Mouse (Mus musculus) cerebellum, postnatal 10 days (tissue): ENCODE results near the gene N4bp2l1.
A peak's percentile ranks its signal among the peaks of the same experiment; 100 is the strongest.
"Not testable (repeated sequence)": the region's sequence is repeated elsewhere in the genome, so short reads cannot be mapped to it uniquely, and the experiment has no call there.

Source experiments
- DNase-seq, 2 experiments: peaks; one replicate each; pipeline ENCODE4 v3.0.0; 2021; ENCODE audit warnings: mixed read lengths in 2 of 2

N4bp2l1 gene

DNA sequence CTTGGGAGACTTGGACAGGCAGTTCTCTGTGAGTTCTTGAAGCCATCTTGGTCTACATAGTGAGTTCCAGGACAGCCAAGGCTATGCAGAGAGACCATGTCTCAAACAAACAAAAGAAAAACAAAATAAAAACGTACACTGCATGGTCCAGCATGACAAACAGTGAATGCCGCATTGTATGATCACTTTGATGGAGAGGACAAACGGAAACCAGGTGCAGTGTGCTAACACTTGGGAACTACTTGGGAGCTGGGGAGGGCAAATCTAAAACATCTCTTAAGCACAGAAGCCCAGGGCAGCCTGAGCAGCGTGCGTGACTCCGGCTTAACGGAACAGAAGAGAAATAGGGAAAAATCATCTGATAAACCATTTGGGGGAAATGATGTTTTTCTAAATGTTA is at the start of gene N4bp2l1:
N4bp2l1 (minus strand) TSS at position 101 of the 400 bp plus-strand sequence.
- no peak for DNase-seq

DNA sequence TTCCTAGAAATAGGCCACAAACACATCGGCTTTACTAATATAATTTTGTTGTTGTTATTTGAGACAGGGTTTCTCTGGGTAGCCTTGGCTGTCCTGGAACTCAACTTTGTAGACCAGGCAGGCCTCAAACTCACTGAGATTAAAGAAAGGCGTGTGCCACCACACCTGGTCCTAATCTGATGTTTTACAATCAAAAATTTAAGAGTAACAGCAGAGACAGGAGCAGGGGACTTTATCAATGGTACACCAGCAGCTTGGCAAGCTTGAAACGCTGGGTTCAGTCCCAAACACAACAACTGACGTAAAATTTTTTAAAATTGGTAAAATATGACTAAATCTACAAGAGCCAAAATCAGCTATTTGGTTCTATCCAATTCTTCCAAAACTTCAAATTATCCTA is 47.9 kb upstream of the N4bp2l1 start:
- no peak for DNase-seq

DNA sequence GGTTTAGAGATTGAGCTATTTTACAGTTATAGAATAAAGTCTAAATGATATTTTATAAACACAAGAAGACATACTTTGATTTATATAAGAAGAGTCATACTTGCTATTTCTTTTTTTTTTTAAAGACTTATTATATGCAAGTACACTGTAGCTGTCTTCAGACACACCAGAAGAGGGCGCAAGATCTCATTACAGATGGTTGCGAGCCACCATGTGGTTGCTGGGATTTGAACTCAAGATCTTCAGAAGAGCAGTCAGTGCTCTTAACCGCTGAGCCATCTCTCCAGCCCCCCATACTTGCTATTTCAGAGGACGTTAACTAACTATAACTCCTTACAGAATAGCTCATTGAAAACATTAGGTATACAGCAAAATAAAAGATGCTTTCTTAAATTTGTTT is 46.4 kb upstream of the N4bp2l1 start:
- not testable (repeated sequence) for DNase-seq

DNA sequence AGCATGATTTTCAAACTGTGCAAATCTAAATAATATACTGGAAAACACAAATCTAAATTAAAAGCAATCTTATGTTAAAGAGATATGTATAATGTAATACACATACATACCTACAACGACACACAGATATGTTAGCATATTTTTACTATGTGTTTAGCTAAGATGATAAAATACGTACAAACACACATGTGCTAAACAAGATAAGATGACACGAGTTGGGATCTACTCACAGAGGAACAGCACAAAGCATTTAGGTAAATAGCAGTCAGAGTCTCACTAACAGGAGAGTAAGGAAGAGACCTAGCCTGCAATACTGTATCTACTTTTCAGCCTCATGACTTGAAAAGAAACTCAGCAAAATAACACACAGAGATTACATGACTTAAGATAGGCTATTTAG is 44.5 kb upstream of the N4bp2l1 start:
- no peak for DNase-seq

DNA sequence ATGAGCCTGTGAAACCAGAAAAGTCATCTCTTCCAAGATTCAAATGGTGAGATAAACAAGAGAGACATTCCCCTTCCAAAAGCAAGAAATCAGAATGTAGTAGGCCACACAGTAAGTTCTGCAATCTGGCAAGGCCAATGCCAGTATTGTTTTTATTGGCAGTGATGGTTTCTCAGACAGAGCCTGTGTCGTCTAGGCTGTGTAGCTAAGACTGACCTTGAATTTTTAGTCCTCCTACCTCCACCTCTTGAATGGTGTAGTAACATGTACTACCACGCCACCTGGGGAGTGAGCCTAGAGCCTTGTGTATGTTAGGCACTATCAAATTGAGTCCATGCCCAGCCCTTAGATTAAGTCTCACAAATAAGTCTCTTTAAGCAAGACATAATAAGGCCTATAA is 32.7 kb upstream of the N4bp2l1 start:
- DNase-seq: no peak

DNA sequence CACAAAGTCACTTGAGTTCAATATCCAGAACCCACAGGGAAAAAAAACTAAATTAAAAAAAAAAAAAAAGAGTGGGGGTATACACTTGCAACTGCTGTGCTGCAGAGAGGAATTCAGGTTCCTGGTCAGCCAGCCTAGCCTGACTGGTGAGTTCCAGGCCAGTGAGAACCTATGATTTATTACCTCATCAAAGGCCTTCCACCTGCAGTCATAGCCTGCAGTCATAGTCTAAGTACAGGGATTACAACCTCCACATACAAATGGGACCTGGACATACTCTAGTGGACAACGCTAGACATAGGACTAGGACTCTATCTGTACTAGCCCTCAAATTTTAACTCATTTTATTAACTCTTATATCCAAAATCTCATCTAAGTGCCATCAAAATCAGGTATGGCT is 32.3 kb upstream of the N4bp2l1 start:
- no peak for DNase-seq

DNA sequence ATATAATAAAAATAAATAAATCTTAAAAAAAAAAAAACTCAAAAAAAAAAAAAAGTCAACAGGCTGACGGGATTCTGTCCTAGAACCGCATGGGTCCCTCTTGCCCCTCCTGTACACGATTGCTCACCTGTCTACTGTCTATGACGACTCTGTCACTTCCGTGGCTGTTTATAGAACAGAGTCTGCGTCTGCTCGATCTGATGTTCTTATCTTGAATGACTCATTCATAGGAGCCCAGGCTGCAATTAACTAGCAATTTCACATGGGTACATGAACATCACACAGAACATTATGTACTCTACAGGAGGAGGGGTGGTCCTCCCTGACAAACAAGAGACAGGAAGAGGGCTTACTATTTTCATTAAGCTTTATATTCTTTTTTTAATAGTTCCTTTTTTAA is 28.5 kb upstream of the N4bp2l1 start:
- DNase-seq: no peak

DNA sequence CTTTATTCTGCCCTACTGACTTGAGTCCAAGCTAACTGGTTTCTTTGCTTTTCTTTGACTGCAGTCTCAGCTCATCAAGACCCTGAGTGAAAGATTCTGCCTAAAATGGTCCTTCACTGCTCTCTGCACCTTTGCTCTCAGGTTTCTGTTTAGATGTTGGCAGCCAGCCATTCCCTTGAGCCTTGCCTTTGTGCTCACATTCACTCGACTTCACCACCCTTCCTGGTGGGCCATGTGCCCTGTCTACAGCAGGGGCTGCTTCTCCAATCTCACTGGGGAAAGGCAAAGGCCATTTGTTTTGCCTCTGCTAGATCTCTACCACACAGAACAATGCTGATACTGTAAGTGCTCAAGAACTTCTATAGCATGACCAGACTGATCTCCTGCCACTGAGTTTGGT is 25.8 kb upstream of the N4bp2l1 start:
- peak in 1 of 2 experiments; percentile 17 for DNase-seq

DNA sequence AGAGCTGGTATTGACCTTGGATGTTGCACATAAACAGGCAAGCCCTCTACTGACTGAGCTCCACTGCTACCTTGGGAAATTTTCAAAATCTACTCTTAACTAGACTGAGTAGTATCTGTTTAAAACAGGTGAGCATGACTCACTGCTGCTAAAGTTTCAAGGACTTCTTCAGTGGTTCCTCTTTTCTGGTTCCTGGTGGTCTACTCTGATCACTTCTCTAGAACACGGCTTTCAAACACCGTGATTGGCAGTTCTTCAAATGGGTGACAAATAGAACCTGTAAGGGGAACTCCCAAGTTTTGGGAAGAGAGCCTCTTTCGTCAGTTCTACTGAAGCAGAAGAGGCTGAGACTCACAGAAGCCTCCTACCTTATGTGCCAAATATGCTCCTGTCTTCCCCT is 24.6 kb upstream of the N4bp2l1 start:
- no peak for DNase-seq

DNA sequence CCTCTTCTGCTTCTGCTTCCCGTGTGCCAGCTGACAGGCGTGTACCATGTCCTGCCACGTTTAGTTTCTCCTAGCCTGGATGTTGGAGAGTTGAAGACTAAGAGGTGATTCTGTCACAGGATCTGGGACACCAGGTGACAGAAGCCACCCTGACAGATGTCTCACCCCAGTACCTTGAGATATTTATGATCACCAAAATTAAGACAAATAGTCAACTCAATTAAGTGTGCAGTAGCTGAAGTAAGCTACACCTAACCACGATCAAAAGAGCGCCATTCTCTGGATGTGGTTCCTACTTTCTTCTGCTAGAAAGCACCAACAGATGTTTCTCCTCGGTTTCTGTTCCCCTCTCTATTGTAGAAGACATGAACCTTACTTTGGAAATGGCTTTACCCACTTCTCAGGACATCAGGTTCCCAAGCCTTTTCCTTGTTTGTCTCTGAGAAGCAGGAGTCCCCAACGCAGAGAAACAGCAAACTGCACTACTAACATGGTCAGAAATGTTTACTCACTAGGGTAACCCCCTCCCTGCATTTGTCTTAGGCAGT is 23.7 kb upstream of the N4bp2l1 start:
- DNase-seq: no peak

DNA sequence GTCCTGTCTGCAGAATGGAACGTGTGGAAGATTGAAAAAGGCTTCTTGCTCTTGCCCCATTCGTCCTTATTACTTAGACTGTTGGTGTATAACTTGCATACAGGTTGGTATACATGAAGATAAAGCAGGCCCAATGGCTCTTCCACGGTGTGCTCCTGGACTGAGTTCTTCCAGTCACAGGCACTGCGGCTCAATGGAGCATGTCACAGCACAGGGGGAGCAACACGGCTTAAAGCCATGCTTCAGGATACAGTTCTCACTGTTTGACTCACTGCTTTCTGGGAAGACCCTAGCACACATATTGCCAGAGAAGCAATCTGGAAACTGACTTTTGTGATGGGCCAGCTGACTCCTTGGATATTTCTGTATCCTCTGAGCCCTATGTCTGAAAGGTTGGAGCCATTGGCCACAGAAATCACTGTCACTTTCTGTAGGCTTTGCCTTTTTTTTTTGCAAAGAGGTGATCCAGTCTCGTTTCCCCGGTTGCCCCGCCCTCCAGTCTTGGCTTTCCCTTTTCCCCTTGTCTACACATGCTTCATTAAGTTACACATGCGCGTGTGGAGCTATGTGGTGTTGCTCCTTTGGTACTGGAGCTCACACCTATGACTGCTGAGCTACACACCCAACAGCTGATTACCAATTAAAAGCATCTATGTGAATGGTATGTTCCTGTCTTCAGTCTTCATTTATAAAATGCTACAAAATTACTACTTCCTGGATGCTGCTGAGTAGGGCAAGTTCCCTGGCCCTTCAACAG is 21.8 kb upstream of the N4bp2l1 start:
- no peak for DNase-seq

DNA sequence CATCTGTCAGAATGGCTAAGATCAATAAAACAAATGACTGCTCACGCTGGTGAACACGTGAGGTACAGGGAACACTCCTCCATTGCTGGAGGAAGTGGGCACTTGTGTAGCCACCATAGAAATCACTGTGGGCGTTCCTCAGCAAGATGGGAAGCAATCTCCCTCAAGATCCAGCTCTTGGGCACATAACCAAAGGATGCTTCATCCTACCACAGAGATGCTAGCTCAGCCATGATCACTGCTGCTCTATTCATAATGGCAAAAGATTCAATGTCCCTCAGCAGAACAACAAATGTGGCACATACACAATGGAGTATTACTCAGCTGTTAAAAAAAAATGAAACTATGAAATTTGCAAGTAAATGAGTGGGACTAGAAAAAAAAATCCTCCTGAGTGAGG is 19.7 kb upstream of the N4bp2l1 start:
- no peak for DNase-seq

DNA sequence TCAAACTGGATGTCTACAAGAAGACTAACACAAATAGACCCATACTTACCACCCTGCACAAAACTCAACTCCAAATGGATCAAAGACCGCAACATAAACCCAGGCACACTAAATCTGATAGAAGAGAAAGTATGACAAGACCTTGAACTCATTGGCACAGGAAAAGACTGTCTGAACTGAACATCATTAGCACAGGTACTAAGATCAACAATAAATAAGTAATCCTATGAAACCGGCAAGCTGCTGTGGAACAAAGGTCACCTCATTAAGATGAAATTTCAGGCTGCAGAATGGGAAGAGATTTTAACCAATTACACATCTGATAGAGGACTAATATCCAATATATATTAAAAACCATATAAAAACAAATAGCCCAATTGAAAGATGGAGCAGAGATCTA is 19.2 kb upstream of the N4bp2l1 start:
- no peak for DNase-seq

DNA sequence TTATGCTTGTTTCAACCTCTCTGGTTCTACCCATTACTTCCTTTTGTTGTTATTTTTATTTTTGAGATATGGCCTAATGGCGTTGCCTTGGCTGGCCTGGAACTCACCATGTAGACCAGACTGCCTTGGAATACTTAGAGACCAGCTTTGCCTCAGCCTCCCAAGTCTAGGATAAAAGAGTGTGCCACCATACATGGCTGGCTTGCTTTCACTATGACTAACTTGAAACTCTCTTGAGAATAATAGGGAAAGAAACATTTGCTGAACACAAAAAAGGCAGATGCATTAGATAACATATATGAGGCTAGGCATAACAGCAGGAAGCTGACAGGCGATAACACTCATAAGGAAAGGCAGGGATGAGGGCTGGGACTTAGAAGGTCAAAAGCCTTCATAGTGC is 17.1 kb upstream of the N4bp2l1 start:
- DNase-seq: no peak

DNA sequence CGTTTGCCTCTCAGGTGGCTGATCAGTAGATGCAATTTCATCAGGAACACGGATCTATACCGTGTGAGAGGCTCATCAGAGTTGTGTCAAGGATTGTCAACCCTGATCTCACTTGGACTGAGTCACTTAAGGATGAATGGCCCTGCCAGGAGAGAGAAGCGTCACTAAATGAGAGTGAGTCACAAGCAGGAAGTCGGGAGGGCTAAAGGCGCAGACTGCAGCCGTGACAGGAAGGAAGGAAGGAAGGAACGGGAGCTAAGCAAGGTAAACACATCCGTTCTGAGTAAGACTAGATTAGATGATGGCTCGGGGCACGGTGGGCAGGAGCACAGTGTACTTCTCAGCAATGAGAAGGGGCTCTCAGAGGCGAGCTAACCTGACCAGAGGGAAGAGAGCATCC is 14.7 kb upstream of the N4bp2l1 start:
- DNase-seq: no peak

DNA sequence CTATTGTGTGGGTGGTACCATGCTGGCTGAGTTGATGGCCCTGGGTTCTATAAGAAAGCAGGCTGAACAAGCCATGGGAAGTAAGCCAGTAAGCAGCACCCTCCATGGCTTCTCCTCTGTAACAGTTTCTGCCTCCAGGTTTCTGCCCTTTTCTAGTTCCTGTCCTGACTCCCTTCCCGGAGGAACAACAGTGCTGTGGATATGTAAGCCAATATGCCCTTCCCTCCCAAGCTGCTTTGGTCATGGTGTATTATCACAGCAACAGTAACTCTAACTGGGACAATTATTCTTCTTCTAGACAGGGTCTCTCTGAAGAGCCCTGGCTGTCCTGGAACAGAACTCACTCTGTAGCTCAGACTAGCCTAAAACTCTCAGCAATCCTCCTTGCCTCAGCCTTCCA is 14.1 kb upstream of the N4bp2l1 start:
- no peak for DNase-seq

DNA sequence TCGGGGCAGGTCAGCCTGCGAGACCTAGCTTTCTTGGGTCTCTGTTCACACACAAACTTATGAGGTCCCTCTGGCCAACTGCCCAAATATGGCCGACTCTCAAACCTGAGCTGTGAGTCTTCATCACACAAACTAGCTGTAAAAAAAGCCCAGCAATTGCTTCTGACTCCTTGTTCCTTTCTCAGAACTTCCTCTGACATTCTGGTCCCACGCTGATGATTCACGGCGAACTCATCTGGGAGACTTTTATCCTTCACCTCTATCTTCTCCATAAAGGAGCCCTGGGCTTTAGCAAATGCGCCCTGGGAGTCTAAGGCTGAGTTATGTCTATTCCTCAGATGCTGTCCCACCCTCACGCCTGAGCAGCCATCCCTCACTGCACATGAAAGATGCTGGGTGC is 10.6 kb upstream of the N4bp2l1 start:
- DNase-seq: no peak

DNA sequence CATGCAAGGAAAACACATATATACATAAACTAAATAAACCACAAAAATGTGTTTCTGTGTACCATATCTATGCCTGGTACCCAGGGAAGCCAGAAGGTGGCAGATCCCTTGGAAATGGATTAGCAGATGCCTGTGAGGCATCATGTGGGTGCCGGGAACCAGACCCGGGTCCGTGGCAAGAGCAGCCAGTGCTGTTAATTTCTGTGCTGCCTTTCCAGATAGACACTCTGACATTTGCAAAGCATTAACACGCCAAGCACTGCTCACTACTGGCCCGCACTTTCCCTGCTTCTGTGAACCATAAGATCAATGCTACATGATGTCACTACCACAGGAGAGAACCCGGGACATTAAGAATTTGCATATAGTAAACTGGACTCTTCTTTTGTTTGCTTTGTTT is 9.1 kb upstream of the N4bp2l1 start:
- no peak for DNase-seq

DNA sequence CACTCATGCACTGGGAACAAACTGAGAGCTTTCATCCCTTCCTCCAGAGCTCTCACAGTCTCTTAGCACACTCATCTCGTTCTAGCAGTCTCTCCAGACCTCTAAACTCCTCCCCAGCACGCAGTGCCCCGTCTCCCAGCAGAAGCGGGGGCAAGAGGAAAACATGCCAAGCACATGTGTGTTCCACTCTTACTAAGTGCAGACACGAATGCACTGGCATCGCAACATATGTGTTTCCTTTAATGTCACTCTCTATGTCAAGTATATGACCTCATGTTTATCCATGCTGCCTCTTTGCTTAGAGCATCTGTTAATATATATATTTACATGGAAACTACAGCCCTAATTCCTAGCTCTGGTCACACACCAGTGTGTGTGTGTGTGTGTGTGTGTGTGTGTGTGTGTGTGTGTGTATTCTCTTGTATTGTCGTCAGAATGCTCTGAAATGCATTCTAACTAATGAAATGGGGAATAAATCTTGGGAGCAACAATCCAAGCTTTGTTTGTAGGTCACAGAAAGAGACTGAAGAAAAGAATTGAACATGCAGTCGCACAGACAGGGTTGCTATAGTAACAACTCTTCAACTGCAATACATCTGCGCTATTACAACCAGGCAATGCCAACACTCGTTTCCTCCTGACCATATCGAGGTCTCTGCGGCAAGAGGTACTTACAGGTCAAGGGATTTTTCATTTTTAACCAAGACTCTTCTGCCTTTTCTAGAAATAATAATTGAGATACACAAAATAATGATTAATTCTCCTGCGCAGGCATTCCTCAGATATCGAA is 4.6 kb upstream of the N4bp2l1 start:
- DNase-seq: no peak

DNA sequence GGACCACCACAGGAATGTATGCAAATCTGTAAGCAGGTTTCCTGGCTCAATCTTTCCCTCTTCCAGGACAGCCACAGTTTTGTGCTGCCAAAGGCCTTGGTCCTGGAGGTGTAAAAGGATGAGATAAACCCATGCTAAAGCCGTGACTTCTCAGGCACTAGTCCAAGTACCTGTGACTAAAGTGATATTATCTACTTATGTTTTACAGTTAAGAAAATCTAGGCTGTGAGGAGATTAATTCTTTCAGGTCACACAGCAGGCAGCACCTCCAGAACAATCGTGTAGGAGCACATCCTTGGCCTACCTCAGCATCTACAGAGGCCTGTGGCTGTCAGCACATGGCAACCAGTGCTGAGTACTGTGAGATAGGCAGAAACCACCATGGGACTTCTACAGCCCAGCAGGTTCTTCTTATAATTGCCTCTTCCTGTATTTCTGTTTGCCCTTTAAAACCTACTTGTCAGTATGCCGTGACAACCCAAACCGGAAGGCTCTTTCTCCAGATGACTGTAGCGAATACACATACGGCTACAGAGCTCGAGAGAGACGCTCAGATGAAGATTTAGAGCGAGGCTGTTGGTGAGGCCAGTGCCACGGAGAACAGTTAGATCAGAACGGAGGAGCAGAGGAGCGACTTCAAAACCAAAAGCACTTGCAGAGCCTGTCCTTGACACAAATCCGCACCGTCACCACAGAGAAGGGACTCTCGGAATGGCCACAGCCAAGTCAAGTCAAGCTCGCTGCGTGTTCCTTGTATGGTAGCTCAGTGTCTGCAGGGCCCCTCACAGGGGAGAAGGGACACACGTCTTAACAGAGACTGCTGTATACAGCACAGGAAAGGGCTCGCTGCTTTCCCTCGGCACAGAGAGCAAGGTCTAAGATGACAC is 3.8 kb upstream of the N4bp2l1 start:
- no peak for DNase-seq

DNA sequence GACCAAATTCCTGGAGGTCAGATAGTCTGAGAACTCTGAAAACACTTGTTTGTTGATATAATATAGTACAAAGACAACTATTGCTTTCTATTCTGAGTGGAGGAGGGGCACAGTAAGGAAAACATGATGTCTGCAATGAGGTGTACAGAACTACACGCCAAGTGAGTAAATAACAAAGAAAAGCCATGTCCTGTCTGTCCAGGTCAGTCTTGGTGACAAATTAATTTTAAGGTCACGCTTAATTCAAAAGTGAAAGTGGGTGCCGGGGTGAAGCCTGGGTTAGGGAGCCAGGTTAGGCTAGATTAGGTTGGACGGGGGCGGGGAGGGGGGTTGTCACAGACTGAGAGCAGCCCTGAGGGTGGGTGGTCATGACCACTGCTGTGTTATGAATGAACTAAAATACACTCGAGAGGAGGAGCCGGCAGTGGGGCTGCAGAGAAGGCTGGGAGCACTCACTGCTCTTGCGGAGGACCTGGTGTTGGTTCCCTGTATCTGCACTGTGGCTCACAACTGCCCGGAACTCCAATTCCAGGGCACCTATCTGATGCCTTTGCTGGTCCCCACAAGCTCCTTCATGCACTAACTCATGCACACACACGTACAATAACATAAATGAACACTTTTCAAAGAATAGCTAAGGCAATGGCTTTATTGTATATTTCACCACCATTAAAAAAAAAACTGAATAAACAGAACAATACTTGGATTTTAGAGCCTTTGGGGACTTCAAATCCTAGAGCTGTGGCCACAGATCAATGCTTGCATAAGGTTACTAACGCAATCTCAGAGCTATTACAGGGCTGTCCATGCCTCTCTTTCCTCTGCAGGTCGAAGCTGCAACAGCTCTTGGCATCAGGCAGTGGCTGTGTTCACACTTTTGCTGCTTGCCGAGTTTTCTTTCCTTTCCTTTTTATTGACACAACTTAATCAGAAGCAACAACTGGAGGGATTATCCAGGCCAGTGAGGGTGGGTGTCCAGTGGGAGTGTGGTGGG is 2.6 kb upstream of the N4bp2l1 start:
- no peak for DNase-seq
